Mouse (Mus musculus) layer of hippocampus, postnatal 10 days (tissue): ENCODE data around the gene Dlg2. TPM values are rescaled to one million over a fixed set of nuclear protein-coding genes. Genes with fewer than 3 reads are reported as not detected.

ENCODE experiments used
- DNase-seq, 2 experiments: peaks; one replicate each; pipeline ENCODE4 v3.0.0; 2021; ENCODE audit warnings: low spot score in 2 of 2
- total RNA-seq, 2 experiments: library from RNA; stranded (reverse); gene quantifications; 2 replicates each; pipeline ENCODE4 v1.2.3; 2021

Gene Dlg2
- total RNA-seq, 2 experiments from 2014 or later, result 264 to 268 TPM

DNA sequence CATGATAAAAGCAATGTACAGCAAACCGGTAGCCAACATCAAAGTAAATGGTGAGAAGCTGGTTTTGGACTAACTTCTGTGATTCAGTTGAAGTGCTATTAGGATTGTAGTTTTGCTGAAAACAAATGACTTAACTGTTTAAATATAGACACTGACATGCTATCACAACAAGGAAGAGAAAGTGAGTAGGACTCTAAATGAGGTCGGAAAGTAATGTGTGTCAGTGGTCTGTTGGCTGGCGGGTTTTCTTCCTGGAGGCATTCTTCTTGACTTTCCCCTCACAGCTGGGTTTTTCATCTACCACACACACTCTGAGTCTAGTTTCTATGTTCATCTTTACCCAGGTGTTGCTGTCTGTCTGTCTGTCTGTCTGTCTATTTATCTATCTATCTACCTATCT is 1771.1 kb downstream of the Dlg2 start:
- no peak for DNase-seq

DNA sequence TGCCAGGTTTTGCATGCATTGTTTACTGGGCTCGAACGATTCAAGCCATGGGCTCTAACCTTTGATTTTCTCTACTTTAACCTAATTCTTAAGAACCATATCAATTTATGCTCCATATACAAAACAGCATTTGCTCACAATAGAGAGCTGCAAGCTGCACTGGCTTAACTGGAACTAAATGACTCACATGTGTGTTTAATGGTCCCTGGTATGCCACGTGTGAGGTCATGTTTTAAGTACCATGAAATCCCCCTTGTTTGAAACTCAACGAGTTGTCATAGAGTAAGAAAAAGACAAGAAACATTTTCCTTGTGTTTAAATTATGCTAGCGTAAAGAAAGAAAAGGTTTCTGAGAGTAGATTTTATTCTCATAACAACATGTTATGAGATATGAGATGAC is 1772.1 kb downstream of the Dlg2 start:
- no peak for DNase-seq

DNA sequence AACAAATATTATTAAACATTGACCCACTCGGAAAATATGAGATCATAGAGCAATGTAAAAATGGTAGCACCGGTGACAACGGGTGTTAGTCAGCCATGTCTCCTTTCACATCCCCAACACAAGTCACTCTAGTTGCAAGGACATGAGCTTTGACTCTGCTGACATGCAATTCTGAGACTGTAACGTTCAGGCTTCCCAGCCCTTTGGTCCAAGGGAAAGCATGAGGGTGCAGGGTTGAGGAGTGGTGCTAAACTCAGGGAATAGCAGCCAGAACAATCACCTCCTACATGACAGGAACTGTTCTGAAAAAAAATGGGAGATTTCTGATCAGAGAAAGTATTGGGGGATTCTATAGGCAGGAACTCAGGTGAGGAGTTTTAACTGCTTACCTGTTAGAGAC is 1781.7 kb downstream of the Dlg2 start:
- DNase-seq, result no peak

DNA sequence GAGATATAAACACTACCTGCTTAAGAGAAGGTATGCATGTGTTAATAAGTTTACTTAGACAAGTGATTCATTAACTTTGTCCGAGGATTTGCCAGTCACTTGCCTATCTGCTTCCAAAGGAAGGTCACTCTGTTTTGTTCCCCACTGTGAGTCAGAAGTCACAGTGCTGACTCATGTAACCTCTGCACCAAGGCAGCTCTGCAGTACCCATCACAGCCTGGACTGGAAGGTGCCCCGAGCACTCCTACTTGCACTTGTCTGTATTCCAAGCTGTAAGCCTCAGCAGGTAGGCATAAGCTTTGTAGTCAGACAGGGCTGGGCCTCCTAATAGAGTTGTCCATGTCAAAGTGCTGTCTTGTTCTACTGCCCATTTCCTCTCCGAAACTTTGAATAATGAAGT is 1782.2 kb downstream of the Dlg2 start:
- DNase-seq, result no peak

DNA sequence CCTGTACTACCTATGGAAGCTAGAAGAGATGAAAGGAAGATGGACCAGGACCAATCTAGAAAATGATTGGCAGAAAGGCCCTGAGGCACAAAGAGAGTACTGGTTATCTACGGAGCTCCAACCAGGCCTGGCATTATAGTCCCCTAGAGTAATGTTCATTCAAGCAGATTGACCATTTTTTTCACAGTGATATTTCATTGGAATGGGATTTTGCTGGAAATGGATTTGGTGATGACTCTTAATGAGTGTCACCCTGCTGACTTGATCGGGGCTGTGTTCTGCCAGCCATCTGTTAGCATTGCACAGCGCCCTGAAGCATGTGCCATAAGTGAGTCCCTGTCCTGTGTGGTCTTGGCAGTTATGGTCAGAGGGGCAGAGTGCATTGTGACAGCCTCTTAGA is 1787.9 kb downstream of the Dlg2 start:
- DNase-seq, result peak in 1 of 2 experiments; percentile 22

DNA sequence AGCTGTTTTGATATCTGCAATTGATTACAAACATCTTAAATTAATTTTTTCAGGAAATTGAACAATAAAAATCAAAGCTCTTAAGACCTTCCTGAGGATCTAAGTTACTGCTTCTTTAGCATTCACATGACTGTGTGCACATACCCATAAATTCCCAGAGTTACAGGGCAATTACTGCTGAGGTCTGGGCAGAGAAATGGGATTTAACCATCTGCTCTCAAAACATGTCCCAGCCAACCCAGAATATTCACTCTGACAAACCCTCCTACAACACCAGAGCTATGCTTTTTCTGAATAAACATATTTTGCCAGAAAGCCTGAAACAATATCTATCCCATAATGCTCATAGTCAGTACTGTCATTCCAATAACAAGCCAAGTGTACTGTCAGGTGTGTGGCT is 1788.5 kb downstream of the Dlg2 start:
- DNase-seq, result no peak

DNA sequence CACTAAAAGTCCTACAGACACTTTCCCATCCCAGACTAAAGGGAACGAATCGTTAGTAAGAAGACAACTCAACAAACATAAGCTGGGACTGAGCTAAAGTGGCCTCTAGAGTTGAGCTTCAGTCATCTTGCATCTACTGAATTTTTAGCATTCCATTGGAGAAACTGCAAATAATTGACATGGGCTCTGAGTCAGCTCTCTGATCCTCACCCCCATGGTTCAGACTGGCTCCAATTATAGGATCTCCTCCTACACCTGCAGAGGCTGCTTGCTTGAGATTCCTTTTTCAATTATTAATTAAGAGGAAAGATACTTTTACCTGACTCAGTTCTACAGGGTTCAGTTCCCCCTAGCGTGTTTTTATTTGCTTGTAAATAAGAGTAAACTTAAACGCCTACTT is 1798.9 kb downstream of the Dlg2 start:
- no peak for DNase-seq

DNA sequence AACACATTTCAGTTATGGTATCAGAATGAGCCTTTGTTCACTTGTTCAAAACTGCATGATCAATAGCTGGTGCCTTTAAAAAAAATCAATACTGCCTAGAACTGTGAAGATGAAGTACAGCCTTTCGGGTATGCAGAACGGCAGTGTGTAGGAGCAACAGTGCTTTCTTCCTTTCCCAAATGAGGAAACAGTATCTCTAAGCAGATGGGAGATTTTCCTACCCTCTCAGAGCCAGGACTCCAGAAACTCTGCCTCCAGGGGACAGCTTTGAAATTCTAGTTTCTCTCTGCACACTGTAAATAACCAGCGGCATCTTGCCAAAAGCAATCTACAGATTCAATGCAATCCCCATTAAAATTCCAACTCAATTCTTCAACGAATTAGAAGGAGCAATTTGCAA is 1801.2 kb downstream of the Dlg2 start:
- no peak for DNase-seq

DNA sequence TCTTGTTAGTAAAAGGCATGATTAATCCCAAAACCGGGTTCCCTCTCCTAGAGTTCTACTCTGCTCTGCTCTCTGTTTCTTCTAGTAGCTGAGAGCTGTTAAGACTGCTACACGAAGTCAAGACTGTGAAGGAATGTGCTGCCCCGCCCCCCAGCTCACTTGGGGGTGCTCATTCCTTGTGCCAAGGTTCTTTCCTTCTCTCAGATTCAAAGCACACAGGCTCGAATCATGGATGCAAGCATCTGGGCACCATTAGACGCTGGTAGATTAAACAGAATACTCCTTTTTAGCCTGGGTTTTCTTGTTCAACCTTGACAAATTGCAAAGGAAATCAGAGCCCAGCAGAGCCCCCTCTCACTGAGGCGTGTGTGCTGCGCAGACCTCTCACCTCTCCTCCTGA is 1804.5 kb downstream of the Dlg2 start:
- DNase-seq, result no peak

DNA sequence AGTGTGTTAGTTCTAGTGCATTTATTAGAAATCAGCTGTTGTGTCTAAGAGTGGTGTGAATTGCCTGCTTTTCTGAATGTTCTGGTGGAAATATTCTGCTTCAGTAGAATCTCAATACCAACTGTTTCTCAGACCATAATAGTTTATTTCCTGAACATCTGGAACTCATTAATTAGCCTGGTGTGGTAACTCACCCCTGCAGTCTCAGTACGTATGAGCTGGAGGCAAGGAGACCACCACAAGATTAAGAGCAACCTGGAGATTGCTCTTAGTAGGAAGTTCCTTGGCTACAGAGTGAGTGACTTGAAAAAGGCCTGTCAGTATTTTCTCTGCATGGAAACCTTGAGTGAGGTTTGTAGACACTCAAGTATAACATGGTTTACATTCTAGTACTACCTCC is 1810.6 kb downstream of the Dlg2 start:
- no peak for DNase-seq

DNA sequence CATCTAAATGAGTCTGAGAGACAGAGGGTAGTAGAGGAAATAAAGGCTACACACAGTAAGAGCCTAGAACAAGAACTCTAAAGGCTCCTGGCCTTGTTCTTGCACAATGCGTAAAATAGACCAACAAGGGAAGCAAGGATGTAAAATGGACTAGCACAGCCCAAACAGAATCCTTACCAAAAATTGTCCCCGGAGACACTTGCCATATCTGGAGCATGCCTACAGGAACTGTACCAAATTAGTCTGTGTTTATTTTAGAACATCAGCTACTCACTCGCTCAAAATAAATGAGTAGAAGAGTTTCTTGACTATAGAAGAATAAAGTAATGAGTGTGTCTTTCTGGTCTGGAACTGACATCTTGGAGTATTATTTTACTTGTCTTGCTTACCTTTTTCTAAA is 1812.3 kb downstream of the Dlg2 start:
- no peak for DNase-seq

DNA sequence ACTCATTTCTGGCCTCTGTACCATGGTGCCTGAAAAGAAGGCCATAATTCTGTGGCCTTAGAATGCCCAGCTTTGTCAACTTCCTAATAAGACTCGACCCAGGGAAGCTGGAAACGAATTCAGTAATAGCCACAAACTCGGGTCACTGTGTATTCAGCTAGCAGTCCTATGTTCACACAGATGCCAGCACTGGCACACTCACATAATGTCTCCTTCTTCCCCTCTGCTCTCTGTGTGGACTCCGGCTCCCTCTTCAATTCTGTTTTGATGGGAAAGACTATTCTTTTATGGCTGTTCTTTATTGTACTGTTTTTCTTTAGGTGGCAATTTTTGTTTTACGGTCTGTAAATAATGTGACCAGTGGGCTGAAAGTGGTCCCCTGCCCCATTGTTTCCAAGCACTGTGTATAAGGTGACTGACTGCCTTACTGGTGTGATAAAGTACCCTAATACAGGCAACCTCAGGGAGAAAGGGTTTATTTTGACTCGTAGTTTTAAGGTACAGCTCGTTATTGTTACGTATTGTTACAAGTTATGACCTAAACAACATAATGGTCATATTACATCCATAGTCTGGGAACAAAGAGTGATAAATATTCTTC is 1816.5 kb downstream of the Dlg2 start:
- DNase-seq, result no peak

DNA sequence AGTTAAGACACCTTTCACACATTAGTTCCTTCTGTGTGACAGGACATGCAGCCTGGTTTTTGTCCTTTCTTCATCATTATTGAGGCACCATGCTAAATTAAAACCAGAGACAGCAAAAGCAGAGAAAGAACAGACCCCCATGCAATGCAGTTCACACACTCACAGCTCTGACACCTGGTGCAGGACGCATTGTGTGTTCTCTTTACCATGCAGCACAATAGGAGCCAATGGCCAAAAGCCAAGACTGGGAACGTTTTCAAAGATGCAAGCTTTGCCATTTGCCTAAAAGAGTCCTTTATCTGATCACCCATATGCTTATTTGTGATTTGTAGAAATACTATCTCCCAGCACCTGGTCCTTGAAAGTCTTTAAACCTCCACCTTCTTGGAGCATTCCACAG is 1824.6 kb downstream of the Dlg2 start:
- DNase-seq, result no peak

DNA sequence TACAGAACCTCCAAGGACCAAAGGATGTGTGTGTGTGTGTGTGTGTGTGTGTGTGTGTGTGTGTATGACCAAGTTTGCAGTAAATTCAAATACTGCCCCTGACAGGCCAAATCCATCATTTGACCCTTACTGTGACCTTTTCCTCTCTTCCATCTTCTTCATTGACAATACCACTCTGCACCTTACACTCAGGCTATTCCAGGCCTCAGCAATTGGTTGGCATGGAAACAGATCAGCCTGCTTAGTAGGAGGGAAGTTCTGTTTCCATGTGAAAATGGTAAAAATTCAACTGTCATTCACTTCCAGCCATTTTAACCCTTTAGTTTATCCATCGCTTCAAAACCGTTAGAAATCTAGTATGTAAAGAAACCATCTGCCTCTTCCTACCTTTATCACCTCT is 1831.2 kb downstream of the Dlg2 start:
- DNase-seq, result no peak

DNA sequence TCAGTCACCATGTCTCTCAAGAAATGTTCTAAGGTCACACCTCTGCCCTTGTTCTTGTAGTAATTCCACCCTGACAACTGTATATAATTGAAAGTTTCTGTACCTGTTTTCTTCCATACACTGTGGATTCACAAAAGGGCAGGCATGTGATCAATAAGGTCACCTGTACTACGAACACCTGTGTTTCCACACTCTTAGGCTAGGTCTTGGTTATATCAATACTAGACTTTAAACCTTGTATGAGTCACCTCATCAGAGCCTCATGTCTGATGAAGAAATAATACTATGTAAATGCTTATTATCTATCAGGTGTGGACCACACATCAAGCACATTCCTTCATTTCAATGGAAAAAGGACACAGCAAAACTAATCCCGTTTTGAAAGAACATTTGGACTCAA is 1831.7 kb downstream of the Dlg2 start:
- no peak for DNase-seq

DNA sequence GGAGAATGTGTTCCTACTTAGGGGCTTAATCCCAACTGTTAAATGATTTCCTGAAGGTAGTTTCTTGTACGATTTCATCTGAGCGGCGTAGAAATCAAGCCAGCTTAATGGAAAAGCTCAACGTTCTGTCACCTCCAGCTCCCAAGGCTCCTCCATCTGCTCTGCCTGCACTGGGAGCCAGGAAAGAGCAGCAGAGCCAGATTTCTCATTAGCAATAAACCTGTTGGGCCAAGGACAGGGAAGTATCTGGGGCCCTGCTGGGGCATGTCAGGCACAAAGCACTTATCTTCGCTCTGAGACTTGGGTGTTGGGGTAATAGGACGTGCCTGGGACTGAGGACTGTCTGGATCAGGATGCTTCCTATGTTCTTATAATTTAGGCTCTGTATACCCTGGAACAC is 1839.9 kb downstream of the Dlg2 start:
- peak; percentile 24 to 35 for DNase-seq

DNA sequence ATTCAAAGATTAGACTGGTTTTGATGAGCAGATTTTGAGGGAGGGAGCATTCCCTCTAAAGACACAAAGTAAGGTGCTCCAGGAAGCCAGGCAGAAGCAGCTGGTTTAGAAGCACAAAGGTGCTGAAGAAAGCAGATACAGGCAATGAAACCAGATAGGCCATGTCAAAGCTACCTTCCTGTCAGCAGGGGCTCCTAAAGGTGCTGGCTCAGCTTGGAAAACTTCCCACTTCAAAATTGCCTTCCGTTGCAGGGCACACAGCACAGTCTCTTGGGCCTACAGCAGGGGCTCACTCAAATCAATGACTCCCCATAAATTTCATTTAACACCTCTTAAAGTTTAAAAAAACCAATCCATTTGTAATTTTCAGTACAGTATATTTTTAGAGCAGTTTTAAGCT is 1843.0 kb downstream of the Dlg2 start:
- DNase-seq, result no peak

DNA sequence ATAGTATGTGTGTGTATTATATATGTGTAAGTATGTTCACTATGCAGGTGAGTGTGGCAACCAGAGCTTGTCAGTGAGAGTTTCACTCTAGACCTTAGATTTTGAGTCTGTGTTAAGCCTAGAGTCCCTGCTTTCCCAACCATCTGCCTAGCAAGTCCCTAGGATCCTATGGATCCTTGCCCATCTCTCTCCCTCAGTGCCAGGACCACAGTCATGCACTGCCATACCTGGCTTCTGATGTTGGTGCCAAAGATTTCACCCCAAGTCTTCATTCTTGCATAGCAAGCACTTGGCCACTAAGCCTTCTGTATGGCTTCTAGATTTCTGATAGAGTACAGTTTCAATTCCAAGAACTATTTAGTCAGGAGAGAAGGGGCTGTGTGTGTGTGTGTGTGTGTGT is 1843.7 kb downstream of the Dlg2 start:
- DNase-seq, result no peak

DNA sequence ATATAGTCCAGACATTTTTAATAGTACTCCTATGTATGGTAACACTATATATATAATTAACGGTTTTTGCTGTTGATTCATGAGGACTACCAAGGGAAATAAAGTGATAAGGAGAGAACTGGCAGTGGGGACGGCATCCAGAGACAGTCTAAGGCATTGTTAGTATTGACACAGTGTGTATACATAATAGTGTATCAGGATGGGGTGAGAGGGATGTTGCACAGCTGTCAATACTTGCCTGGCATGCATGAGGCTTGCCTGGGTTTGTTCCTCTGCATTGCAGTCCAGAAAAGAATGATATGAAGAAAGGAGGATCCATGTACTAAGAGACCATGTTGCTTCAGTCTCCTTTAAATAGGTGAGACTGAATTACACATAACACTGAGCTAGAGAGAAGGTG is 1845.3 kb downstream of the Dlg2 start:
- no peak for DNase-seq

DNA sequence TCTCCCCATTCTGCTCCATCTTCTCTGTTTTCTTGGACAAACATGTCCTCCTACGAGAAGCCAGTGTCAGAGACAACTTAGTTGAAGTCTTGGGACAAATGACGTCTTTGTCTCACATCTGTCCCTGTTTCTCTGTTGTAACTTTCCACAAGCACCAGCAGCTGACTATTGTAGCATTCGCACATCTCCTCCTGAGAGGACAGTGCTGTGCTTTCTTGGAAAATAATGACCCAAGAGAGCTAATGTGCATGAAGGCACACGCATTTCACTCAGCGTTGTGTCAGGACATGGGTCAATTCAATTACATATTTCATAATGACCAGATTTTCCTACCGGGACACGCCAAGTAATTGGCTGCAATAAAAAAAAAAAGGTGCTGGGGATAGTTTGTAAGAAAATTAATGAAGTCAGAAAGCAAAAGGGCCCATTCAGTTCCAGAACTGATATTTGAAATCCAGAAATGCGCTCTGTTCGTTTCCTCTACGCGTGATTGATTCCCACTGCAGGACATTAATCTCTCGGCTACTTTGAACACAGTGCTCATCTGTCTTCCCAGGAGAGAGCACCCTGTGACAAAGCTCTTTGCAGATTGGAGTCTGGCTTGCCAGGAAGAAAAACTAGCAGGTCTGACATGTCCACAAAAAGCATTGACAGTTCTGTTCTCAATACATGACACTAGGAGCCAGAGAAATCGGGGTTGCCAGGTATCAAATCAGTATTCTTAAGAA is 1846.0 kb downstream of the Dlg2 start:
- no peak for DNase-seq

DNA sequence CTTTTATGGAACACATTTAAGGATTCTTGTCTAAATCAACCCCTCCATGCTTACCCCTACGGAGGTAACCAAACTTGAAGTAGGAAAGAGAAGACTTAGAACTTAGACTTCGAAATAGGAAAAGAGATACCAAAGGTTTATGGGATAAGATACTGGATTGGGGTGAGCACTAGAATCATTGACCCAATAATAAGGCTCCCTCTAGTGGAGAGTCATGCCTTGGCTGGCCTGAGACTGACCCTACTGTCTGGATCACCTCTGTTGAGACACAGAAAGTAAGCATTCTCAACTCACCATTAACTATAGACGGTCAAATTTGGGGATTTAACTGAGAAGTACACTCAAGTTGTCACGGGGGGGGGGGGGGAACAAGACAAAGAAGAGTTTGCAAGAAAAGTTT is 1847.2 kb downstream of the Dlg2 start:
- DNase-seq, result no peak

DNA sequence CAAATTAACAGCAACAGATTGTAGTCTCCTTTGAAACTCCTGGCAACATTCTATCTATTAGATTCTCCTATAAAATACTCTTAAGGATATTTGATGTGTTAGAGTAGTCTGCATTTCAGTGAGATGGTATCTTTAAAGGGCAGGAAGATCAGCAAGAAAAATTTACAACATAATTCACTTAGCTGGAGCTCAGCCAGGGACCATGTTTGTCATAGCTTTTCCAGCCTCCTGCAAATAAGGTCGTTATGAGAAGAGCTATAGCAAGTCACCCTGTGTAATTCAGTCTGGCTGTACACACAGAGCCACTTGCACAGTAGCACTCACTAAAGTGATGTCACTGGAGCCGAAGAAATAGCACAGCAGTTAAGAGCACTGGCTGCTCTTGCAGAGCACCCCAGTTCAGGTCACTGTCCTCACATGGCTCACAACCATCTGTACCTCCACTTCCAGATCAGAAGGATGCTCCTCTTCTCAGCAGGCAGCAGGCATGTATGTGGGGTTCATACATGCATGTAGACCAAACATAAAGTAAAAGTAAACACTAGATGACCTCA is 1850.9 kb downstream of the Dlg2 start:
- no peak for DNase-seq
